Mouse (Mus musculus) frontal cortex, postnatal 36 days (tissue): ENCODE measurements at regions not wholly inside any gene's neighbourhood (a gene's known extent, or its start where the extent isn't known, plus 50 kb on each side); places are given as distances from the start of the nearest gene placed in this dataset.

Experiments used
- DNase-seq, 2 experiments: peaks; one replicate each; pipeline ENCODE4 v3.0.0; 2022; ENCODE audit warnings: low spot score in 2 of 2

DNA sequence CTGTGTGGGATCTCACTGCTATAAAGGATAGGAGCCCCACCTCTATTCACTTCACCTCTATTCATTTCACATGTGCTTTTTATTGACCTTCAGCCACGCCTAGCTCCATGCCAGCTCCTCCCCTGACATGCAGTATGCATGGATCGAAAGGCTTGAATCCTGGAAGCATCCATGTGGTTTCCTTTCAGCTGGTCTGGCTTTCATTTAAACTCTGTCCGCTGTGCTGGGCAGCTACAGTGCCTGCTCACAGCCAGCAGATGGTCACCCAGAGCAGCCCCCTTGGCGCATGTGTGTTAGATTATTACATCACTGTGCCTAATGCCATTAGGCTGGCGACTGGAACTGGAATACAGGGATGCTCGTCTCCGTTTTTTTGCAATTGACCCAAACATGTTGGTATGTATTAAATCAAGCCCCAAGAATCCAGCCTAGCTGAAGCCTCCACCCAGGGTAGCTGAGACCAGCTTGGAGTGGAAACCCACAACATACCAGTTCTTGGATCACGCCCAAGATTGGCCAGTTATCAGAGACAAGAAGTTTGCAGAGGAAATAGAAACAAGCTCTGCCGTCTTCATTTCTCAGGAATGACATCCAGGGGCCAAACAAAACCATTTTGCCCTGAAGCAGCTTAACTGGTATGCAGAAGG is 113.2 kb downstream of the Inhbb start:
- peak in 1 of 2 experiments; percentile 2 for DNase-seq

- DNase-seq: no peak
These were observed 116.6 kb downstream of the Inhbb start for GRCm38 (mm10) chr1:119305315-119305976.

DNA sequence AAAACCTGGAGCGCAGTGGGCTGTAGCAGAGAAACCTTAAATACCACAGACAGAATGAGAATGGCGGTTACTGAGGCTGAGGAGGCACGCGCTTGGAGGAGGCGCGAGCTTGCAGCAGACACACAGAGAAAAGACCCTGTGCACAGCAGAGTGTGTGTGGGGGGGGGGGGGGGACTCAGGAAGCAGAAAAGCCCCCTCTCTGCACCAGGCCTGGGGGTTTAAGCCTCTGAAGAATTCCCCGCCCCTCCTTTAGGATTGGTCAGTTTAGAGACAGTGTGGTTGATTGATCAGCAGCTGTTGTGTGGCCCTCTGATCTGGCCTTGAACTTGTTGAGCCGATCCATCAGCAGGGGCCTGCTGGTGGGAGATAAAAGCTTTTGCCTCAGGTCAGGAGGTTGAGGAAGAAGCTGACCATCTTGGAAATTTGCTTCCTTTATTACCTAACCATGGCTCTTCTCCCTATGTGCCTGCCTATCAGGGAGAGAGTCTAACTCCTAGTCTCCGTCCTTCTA is 117.5 kb downstream of the Inhbb start:
- DNase-seq: no peak

GRCm38 (mm10) chr1:119302349-119302995 is 119.6 kb downstream of the Inhbb start:
- DNase-seq: no peak

DNA sequence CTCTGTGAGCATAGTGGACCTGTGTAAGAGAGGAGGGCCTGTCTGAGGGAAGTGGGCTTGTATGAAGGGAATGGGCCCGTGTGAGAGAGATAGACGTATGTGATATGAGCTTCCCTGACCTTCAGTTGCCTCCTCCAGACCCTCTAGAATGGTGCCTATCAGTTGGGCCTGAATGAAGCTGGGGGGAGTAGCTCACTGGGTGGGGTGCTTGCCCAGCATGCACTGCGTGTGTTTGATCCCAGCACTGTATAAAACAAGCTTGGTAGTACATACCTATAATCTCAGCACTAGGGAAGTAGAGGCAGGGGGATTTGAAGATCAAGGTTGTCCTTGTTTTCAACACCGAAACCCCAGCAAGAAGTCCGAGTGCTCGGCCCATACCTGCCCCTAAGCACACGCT is 120.1 kb downstream of the Inhbb start:
- no peak for DNase-seq

DNA sequence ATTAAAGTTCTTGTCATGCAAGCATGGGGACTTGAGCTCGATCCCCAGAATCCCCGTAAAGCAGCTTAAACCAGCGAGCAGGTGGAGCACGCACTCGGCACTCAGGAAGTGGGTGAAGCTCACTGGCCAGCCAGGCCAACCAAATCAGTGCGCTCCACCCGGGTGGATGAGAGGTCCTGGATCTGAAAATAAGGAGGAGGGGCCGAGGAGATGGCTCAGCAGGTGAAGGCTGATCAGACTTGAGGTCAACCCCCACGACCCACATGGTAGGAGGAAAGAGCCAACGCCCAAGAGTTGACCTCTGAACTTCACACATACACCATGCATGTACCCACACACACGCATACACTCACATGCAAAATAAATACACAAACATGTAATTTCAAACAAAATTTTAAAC is 120.8 kb downstream of the Inhbb start:
- DNase-seq: no peak

GRCm38 (mm10) chr1:119299842-119300752 is 122.0 kb downstream of the Inhbb start:
- DNase-seq: no peak

- DNase-seq: no peak
These were observed 123.3 kb downstream of the Inhbb start for GRCm38 (mm10) chr1:119298696-119299230.

DNA sequence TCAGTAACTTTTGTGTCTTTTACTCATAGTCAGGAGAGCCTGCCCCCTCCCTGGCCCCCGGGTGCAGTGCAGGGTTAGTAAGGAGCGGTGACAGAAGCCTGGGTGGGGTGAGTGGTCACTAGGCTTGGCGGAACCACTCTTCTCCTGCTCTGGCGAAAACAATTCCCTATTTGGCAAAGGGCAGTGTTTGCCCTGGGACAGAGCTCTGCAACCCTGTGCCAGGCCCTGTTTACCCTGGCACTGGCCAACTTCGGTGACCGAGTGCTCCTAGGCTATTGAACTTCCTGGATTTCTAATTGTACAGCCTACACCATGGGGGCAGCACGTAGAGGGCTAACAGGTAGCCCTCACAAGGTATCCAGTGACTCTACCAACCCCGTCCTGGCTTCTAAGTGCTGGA is 126.9 kb downstream of the Inhbb start:
- no peak for DNase-seq

GRCm38 (mm10) chr1:119293839-119294238 is 128.2 kb downstream of the Inhbb start:
- no peak for DNase-seq

GRCm38 (mm10) chr1:119292216-119292615 is 129.8 kb downstream of the Inhbb start:
- no peak for DNase-seq

DNA sequence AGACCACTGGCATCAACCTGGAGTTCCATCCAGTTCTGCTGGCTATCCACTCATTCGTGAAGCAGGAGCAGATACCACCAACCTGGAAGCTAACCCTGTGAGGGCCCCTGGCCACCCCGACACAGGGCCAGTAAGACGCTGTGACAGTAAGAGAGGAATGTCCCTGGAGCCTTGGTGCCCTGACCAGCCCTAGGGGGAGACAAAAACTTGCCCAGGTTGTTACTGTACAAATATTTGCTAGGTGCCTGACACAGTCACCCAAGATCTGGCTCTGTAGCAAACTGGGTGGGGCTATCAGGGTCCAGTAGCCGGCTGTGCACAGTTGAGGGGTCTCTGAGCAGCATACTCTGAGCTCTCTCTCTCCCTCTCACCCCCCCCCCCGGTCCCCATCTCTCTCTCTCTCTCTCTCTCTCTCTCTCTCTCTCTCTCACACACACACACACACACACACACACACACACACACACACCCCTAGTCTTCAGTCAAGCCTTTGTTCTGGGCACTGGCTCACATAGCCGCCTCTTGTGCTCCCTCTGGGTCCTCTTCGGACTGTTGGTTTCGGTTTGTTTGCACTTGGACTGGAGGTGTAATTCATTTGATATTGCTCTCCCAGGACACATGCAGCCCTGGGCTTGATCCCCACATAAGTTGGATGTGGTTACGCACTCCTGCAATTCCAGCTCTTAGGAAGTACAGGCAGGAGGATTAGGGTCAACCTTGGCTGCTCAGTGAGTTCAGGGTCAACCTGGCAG is 131.7 kb downstream of the Inhbb start:
- DNase-seq: no peak

DNA sequence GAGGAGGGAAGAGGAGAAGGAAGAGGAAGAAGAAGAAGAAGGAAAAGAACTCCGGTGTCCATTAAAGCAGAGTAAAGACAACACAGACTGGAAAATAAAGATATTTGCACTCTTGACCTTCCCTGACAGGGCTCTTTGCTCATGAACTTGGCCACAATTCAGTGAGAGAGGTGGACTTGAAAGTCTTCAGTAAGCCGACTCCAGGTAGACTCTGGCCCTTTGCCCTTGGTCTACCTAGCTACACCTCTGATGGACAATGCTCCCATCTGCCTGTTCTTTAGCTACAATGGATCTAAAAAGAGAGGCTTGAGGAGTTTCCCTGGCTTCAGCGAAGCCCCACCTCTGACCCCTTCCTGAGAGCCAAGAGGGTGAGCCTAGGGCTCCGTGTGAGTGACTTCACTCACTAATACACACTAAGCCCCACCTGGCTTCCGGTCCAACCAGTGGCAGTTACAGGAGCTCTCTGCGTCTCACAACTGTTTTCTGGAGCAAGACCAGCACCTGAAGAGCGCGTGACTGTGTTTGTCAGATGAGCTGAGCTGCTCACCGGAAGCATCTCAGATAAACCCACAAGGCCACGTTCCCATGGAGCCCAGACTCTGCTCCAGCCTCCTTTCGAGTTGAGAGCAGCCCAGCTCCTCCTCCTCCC is 132.4 kb downstream of the Inhbb start:
- DNase-seq: no peak

DNA sequence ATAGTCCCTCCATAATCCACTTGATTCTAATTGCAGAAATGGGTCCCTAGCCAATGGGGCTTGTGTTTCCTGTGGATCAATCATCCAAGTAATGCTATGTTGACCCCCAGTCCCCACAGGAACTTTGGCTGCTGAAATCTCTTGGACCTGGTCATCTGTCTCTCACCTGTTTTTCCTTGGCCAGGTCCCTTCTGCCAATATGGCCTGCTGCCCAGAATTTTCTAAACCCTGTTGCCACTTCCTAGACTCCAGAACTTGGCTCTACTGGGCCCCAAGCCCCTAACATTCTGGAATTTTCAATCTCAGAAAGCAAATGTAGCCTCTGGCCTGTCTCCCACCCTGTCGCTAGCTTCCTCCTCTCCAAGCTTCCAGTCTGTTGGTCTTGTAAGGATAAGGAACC is 139.6 kb downstream of the Inhbb start:
- DNase-seq: no peak

GRCm38 (mm10) chr1:119279261-119279660 is 142.8 kb downstream of the Inhbb start:
- DNase-seq: no peak

- no peak for DNase-seq
These were observed 143.4 kb downstream of the Inhbb start for GRCm38 (mm10) chr1:119278528-119279201.

DNA sequence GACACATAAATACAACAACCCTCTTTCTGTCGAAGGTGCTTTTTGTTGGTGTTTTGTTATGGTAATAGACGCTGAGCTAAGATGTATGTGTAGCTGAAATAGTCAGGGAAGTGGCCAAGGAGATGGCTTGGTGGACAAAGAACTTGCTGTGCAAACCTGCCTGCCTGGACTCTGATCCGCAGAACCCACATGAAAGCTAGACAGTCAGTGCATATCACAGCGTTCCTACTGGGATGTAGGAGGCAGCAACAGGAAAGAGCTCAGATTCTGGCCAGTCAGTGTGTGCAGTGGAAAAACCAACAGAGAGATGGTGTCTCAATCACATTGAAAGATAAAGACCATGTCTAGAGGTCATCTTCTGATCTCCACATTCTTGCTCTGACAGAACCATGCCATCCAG is 144.1 kb downstream of the Inhbb start:
- DNase-seq: no peak

DNA sequence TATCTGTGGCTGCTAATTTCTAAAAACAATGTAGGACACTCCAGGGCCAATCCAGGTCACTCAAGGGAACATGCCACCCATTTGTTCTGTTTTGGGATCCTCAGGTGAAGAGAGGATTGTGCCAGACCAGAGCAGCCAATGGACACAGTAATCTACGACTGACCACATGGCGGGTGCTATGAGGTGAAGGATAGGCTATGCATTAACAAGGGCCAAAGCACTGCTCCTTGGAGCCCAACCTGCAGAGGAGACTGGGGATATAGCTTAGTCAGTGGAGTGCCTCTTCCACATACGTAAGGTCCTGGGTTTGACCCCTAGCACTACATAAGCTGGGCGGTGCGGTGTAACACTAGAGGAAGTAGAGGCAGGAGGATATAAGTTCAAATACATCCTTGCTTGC is 156.0 kb downstream of the Inhbb start:
- no peak for DNase-seq

GRCm38 (mm10) chr1:119265192-119265891 is 156.7 kb downstream of the Inhbb start:
- no peak for DNase-seq
